Mouse (Mus musculus) ES-E14 (cell line): ENCODE results near the gene Wdr95. TPM values are rescaled to one million over a fixed set of nuclear protein-coding genes. Genes with fewer than 3 reads are reported as not detected.

Experiments used
- DNase-seq: peaks from one replicate; pipeline ENCODE4 v3.0.0-alpha.2; 2013; ENCODE audit warnings: low read depth, low spot score
- H3K27ac ChIP-seq: 2 replicates; pipeline ENCODE4 v1.5.1; 2012; ENCODE audit warnings: low read depth, mild to moderate bottlenecking, low read length, moderate library complexity, mixed read lengths; ENCODE audit not compliant: poor library complexity, insufficient read depth, severe bottlenecking
- H3K36me3 ChIP-seq: 2 replicates; pipeline ENCODE4 v1.6.1; 2012; ENCODE audit warnings: mild to moderate bottlenecking, low read length, moderate library complexity, mixed read lengths; ENCODE audit not compliant: control insufficient read depth, poor library complexity, insufficient read depth, severe bottlenecking
- H3K4me1 ChIP-seq, 2 experiments: fragments of 150-350 bp in 1 of 2; sonication (generic) in 1 of 2; 2 replicates each; pipeline ENCODE4 v1.6.1; 2012; ENCODE audit warnings: low read length in 2 of 2, mild to moderate bottlenecking in 1 of 2, mixed read lengths in 1 of 2; ENCODE audit not compliant: control insufficient read depth in 2 of 2, insufficient read depth in 2 of 2, poor library complexity in 1 of 2
- H3K4me3 ChIP-seq, 2 experiments: fragments of 150-350 bp in 1 of 2; sonication (generic) in 1 of 2; 2 replicates each; pipeline ENCODE4 v1.5.1; 2012; ENCODE audit warnings: low read length in 2 of 2, low read depth in 1 of 2, mild to moderate bottlenecking in 1 of 2, mixed read lengths in 1 of 2; ENCODE audit not compliant: insufficient read depth in 1 of 2, poor library complexity in 1 of 2, severe bottlenecking in 1 of 2
- H3K9ac ChIP-seq: 2 replicates; pipeline ENCODE4 v1.6.1; 2012; ENCODE audit warnings: low read depth, mild to moderate bottlenecking, low read length, mixed read lengths; ENCODE audit not compliant: poor library complexity, insufficient read depth, severe bottlenecking
- H3K9me3 ChIP-seq: fragments of 150-350 bp; sonication (generic); 2 replicates; pipeline ENCODE4 v1.6.1; 2012; ENCODE audit warnings: low read depth, mild to moderate bottlenecking, low read length; ENCODE audit not compliant: control insufficient read depth, insufficient read depth
- CHD2 ChIP-seq: IDR thresholded peaks from 2 replicates; pipeline ENCODE4 v1.6.1; 2014; ENCODE audit warnings: mild to moderate bottlenecking, low read depth, low read length, inconsistent platforms
- HCFC1 ChIP-seq: IDR thresholded peaks from 2 replicates; pipeline ENCODE4 v1.6.1; 2012; ENCODE audit warnings: low read length, inconsistent platforms, borderline replicate concordance; ENCODE audit not compliant: insufficient read depth
- MAFK ChIP-seq: IDR thresholded peaks from 2 replicates; pipeline ENCODE4 v1.6.1; 2014; ENCODE audit warnings: mild to moderate bottlenecking, low read depth, low read length, inconsistent platforms; ENCODE audit not compliant: insufficient read depth
- ZC3H11A ChIP-seq: IDR thresholded peaks from 2 replicates; pipeline ENCODE4 v1.6.1; 2012; ENCODE audit warnings: low read depth, mild to moderate bottlenecking, inconsistent platforms, low read length, borderline replicate concordance
- ZNF384 ChIP-seq: IDR thresholded peaks from 2 replicates; pipeline ENCODE4 v1.6.1; 2012; ENCODE audit warnings: low read depth, low read length, inconsistent platforms
- in situ Hi-C, 2 experiments: fragments of 600-800 bp; cut with MboI; formaldehyde crosslinking; loops; one replicate each; pipeline ENCODE4 v1.15.1; 2025; ENCODE audit warnings: low sequenced_read_pairs in 2 of 2, inconsistent platforms in 1 of 2; ENCODE audit not compliant: unreplicated experiment in 2 of 2
- total RNA-seq: library from RNA; depleted of rRNA; stranded (reverse); fragments of 300-350 nt; gene quantifications from 2 replicates; pipeline ENCODE4 v1.2.3, GENCODE M21; 2012; rRNA removed

The Wdr95 gene
- total RNA-seq, 1 experiment: 1.5 TPM

- Histone ChIP-seq H3K9ac (no peak overlapping the region), H3K36me3 (no peaks in the 10 kb centered on the region), H3K27ac (no peak overlapping the region; the same call in 1 of the 2 replicates), H3K9me3 (no peaks in the 10 kb centered on the region), H3K4me3 (no peak overlapping the region), H3K4me1 (peaks cover 0 to 5% of the 10 kb centered on the region in 2 experiments; a peak in 2 of 4 replicates)
- no peak for DNase-seq
- TF ChIP-seq CHD2: peak; percentile 70; the same call in 1 of the 2 replicates
- no peak for TF ChIP-seq MAFK
- in situ Hi-C loops: loop anchor here in 1 of 2 experiments (25.0 kb wide), 1 partner anchor 97 kb away; no protein-coding TSS in a partner anchor
Observed at GRCm38 (mm10) chr5:149658741-149659413, 130.4 kb downstream of the Wdr95 start.

- in situ Hi-C loops: loop anchor here in 1 of 2 experiments (25.0 kb wide), 1 partner anchor 97 kb away; no protein-coding TSS in a partner anchor
Observed at GRCm38 (mm10) chr5:149659414-149659780, 130.9 kb downstream of the Wdr95 start.

GRCm38 (mm10) chr5:149661428-149661827 lies 132.9 kb downstream of the Wdr95 start:
- peaks cover 0 to 5% of the 10 kb centered on the region in 2 experiments; a peak in 2 of 4 replicates for H3K4me1 ChIP-seq

More at GRCm38 (mm10) chr5:149659414-149659780, 130.9 kb downstream of the Wdr95 start:
- no peak overlapping the region for H3K4me3 ChIP-seq
- TF ChIP-seq ZNF384 (no peak), CHD2 (no peak), MAFK (no peak), HCFC1 (no peak), ZC3H11A (no peak)
- H3K27ac ChIP-seq: no peak overlapping the region; the same call in 1 of the 2 replicates
- no peaks in the 10 kb centered on the region for H3K9me3 ChIP-seq
- H3K36me3 ChIP-seq: no peaks in the 10 kb centered on the region
- H3K4me1 ChIP-seq: peaks cover 0 to 5% of the 10 kb centered on the region in 2 experiments; a peak in 2 of 4 replicates
- no peak for DNase-seq
- H3K9ac ChIP-seq: no peak overlapping the region

More at GRCm38 (mm10) chr5:149661428-149661827, 132.9 kb downstream of the Wdr95 start:
- no peak for DNase-seq
- H3K36me3 ChIP-seq: no peaks in the 10 kb centered on the region
- TF ChIP-seq CHD2 (no peak), HCFC1 (no peak), ZC3H11A (no peak), MAFK (no peak), ZNF384 (no peak)
- no peak overlapping the region for H3K27ac ChIP-seq
- H3K4me3 ChIP-seq: no peak overlapping the region
- no peak overlapping the region for H3K9ac ChIP-seq
- H3K9me3 ChIP-seq: no peaks in the 10 kb centered on the region
- in situ Hi-C loops: loop anchor here in 1 of 2 experiments (25.0 kb wide), 1 partner anchor 99 kb away; no protein-coding TSS in a partner anchor

Other genes starting within 250 kb of the Wdr95 start
- not detected in 2 replicates for gene Medag, start 116.9 kb upstream of the Wdr95 start, total RNA-seq
- gene Tex26, start 89.0 kb upstream of the Wdr95 start, total RNA-seq: 0.32 and 0.71 TPM in 2 replicates
- 80.4 and 98.3 TPM in 2 replicates for gene Hsph1, start 107.7 kb downstream of the Wdr95 start, total RNA-seq
- 6.0 and 7.2 TPM in 2 replicates for gene B3glct, start 149.6 kb downstream of the Wdr95 start, total RNA-seq